9 mouse cellular contexts compared by ENCODE assay signal in genomic region chr1:87028786-87029185, GRCm38 (mm10).
DNase-seq lines count a peak whose midpoint lies in the region; ATAC-seq lines count a peak whose summit lies in the region.
"Had no signal": no experiment of that assay in that cellular context is flagged by ENCODE, and none has a peak within 500 bp of the region (broad histone marks: within the 10 kb centered on the region; RNA-seq: fewer than 3 reads in every experiment).

No protein-coding gene starts in this region.

- ATAC-seq in cerebellum, adult (ENCODE audit: insufficient number of reproducible peaks, low FRiP score, low TSS enrichment): peak; percentile 46
- no peak for ATAC-seq in monocyte, adult 5-6 weeks (replicated peaks; ENCODE audit: insufficient number of reproducible peaks, low FRiP score, low TSS enrichment, poor library complexity, severe bottlenecking)
- no peak for ATAC-seq in CD4-positive, CD25-positive, alpha-beta regulatory T cell, adult 4 months
- ATAC-seq: midbrain, embryonic 13.5 days had no signal

- DNase-seq in cerebellum, postnatal 4 days (ENCODE audit: low spot score in 2 of 2): no peak
- DNase-seq in 3134 (ENCODE audit: extremely low read depth, insufficient read length, low spot score): peak; percentile 48
- peak; percentile 67 for DNase-seq in cerebellum, adult 9-10 months
- peak; percentile 56 for DNase-seq in kidney, postnatal 14 days
- no peak for DNase-seq in right cerebral cortex, postnatal 10 days (ENCODE audit: low spot score in 2 of 2)

Comparison
In these comparisons a context has a peak if more than half of its experiments do, and no peak if none do; other contexts are left out.
1. DNase-seq: peak in 3134 (single experiment), cerebellum, adult 9-10 months (single experiment) and kidney, postnatal 14 days (single experiment); none in cerebellum, postnatal 4 days (0 of 2) and right cerebral cortex, postnatal 10 days (0 of 2).